In genomic region chr7:111028281-111029045, GRCm38 (mm10) we compare ENCODE assay signal across 8 mouse cellular contexts. TPM values are rescaled to one million over a fixed set of nuclear protein-coding genes. Genes with fewer than 3 reads are reported as not detected.
DNase-seq lines count a peak whose midpoint lies in the region; ATAC-seq and TF ChIP-seq lines count a peak whose summit lies in the region.

Gene Ctr9, plus strand, starts transcription at chr7:111028951.

- 5% methylated on average over 45 of the region's 45 CpGs for WGBS in hindbrain, postnatal 0 days

- H3K9ac ChIP-seq in hindbrain, postnatal 0 days (replicated peaks; ENCODE audit: low read length): peak within 1 kb of the TSS; percentile 70

- 0 out of 2 replicates have a peak, but pooled peaks cover 4% of the 10 kb centered on the region for H3K4me1 ChIP-seq in hindbrain, postnatal 0 days (ENCODE audit: insufficient read depth, low read length)

- H3K36me3 ChIP-seq in hindbrain, postnatal 0 days (ENCODE audit: insufficient read depth, low read length): peaks cover 4% of the 10 kb centered on the region; the same call in 1 of the 2 replicates

- peak; percentile 75 for DNase-seq in WW6 (ENCODE audit: low read depth, low spot score)
- DNase-seq in cerebellum, postnatal 4 days (ENCODE audit: low spot score in 2 of 2): peak; percentile 86 to 94
- DNase-seq in gastrocnemius, adult 2 months: peak; percentile 95
- peak; percentile 95 for DNase-seq in hindbrain, postnatal 0 days (ENCODE audit: low spot score)
- peak; percentile 90 to 91 for DNase-seq in left cerebral cortex, adult 2 months (ENCODE audit: extremely low spot score in 1 of 2, low spot score in 2 of 2)
- DNase-seq in right cerebral cortex, adult 2 months (ENCODE audit: low spot score in 2 of 2): peak; percentile 93 to 96
- peak; percentile 95 for DNase-seq in urinary bladder, postnatal 14 days (ENCODE audit: low spot score)

- peak; percentile 98 for ATAC-seq in hindbrain, postnatal 0 days
- ATAC-seq in megakaryocyte, adult 5-6 weeks (ENCODE audit: poor library complexity, severe bottlenecking): peak; percentile 94

- intact Hi-C loops in gastrocnemius, adult 2 months (cut with DNase I): no loop called here
- intact Hi-C loops in left cerebral cortex, adult 2 months (cut with DNase I): loop anchor here (5.0 kb wide), 1 partner anchor 54 kb away; the partner anchor contains the start of gene Eif4g2

- H3K4me3 ChIP-seq in gastrocnemius, adult 2 months: peak within 1 kb of the TSS; percentile 92
- peak within 1 kb of the TSS; percentile 90 for H3K4me3 ChIP-seq in hindbrain, postnatal 0 days (ENCODE audit: low read length)
- H3K4me3 ChIP-seq in left cerebral cortex, adult 2 months: peak within 1 kb of the TSS; percentile 97

- no peak for TF ChIP-seq CTCF in gastrocnemius, adult 2 months (IDR thresholded peaks at IDR 0.05)
- peak; percentile 25; the same call in 1 of the 2 replicates for TF ChIP-seq CTCF in hindbrain, postnatal 0 days (IDR thresholded peaks at IDR 0.05; ENCODE audit: low read depth)
- TF ChIP-seq CTCF in left cerebral cortex, adult 2 months (IDR thresholded peaks at IDR 0.05): no peak; the same call in 1 of the 2 replicates

- H3K27me3 ChIP-seq in hindbrain, postnatal 0 days (ENCODE audit: insufficient read depth, low read length): no peaks in the 10 kb centered on the region

- H3K27ac ChIP-seq in gastrocnemius, adult 2 months: peak within 1 kb of the TSS; percentile 97
- H3K27ac ChIP-seq in hindbrain, postnatal 0 days: peak within 1 kb of the TSS; percentile 93
- H3K27ac ChIP-seq in left cerebral cortex, adult 2 months: peak within 1 kb of the TSS; percentile 96

- no peaks in the 10 kb centered on the region for H3K9me3 ChIP-seq in hindbrain, postnatal 0 days (ENCODE audit: low read length)

- H3K4me2 ChIP-seq in hindbrain, postnatal 0 days (ENCODE audit: low read depth, low read length): peak within 1 kb of the TSS; percentile 77

RNA-seq across cellular contexts. Expression of gene Ctr9, which starts in this region (rescaled TPM):
- 10 to 100 TPM; 16.1 to 16.4 TPM for total RNA-seq in gastrocnemius, adult 2 months (2021)
- total RNA-seq in hindbrain, postnatal 0 days (2014; rRNA removed): 33.6 and 42.3 TPM in 2 replicates
- 57.6 and 60.0 TPM in 2 replicates for polyA plus RNA-seq in hindbrain, postnatal 0 days (2015; fragmentation: Nextera tagmentation; extraction: Ambion mirVana)
- 10 to 100 TPM; 40.7 to 44.8 TPM for total RNA-seq in left cerebral cortex, adult 2 months (2021)
- total RNA-seq in megakaryocyte, adult 5-6 weeks (2015): 14.7 and 33.9 TPM in 2 replicates
- 47.0 and 48.3 TPM in 2 replicates for total RNA-seq in megakaryocyte, adult 5-6 weeks (2017)

Comparison
In these comparisons a context has a peak if more than half of its experiments do, and no peak if none do; other contexts are left out.
1. Peak in every context shown above with its lines: DNase-seq, ATAC-seq, H3K4me3 ChIP-seq and H3K27ac ChIP-seq.